Mouse (Mus musculus) cortical plate, adult 2 months (tissue): ENCODE results near the gene Cdc20b.

ENCODE experiments used
- CTCF ChIP-seq: fragments of 200-500 bp; IDR thresholded peaks from 2 replicates; pipeline ENCODE4 v1.5.1; 2011; ENCODE audit warnings: mild to moderate bottlenecking, control low read depth, low read length; ENCODE audit not compliant: insufficient read depth; ENCODE audit errors: extremely low read depth
- POLR2A ChIP-seq: fragments of 200-500 bp; IDR thresholded peaks from 2 replicates; pipeline ENCODE4 v1.6.1; 2011; ENCODE audit warnings: mild to moderate bottlenecking, low read length, control low read depth; ENCODE audit not compliant: insufficient read depth; ENCODE audit errors: extremely low read depth

DNA sequence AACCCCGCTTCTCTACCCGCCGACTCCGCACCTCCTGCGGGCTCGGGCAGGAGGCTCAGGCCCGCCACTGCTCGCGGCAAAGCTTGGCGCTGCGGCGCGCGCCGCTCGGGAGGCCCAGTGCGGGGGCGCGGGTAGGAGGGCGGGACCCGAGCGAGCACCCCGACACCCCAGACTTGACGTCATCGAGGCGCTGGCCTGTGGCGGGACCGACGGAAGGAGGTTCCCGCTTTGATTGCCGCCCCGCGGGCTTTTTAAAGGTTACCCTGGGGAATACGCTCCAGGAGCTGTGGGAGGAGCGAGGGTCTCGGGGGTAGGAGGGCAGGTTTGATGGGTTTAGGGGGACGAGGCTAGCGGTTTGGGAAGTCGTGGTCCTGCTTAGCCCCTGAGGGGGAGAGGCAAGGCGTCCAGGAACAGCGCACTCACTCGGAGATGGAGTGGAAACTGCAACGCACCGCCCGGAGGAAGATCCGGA is at the start of gene Cdc20b:
- TF ChIP-seq POLR2A = no peak
- no peak for TF ChIP-seq CTCF
